Mouse (Mus musculus) left cerebral cortex, adult 8-10 months (tissue): Measurements from ENCODE around the gene Cyp1b1. TPM values are rescaled to one million over a fixed set of nuclear protein-coding genes. Genes with fewer than 3 reads are reported as not detected.

Experiments
- DNase-seq, 2 experiments: peaks; one replicate each; pipeline ENCODE4 v3.0.0; 2022; ENCODE audit warnings: low spot score in 2 of 2
- total RNA-seq, 4 experiments: library from RNA; stranded (reverse); gene quantifications; 2 replicates each; pipeline ENCODE4 v1.2.4; 2022

Cyp1b1 gene
- total RNA-seq, 4 experiments from 2014 or later, result 2.4 to 4.0 (median 3.0) TPM

GRCm38 (mm10) chr17:79714368-79714895, 429 bp downstream of the Cyp1b1 start:
- no peak for DNase-seq

- DNase-seq, result no peak
Measured at GRCm38 (mm10) chr17:79713643-79714367, 1.1 kb downstream of the Cyp1b1 start.

GRCm38 (mm10) chr17:79713276-79713642, 1.6 kb downstream of the Cyp1b1 start:
- DNase-seq, result no peak

GRCm38 (mm10) chr17:79712536-79712935, 2.3 kb downstream of the Cyp1b1 start:
- no peak for DNase-seq

GRCm38 (mm10) chr17:79711944-79712343, 2.9 kb downstream of the Cyp1b1 start:
- DNase-seq, result no peak

GRCm38 (mm10) chr17:79710246-79710842, 4.5 kb downstream of the Cyp1b1 start:
- no peak for DNase-seq

GRCm38 (mm10) chr17:79709718-79710117, 5.1 kb downstream of the Cyp1b1 start:
- no peak for DNase-seq

GRCm38 (mm10) chr17:79708168-79708567, 6.7 kb downstream of the Cyp1b1 start:
- no peak for DNase-seq

GRCm38 (mm10) chr17:79705671-79706455, 9.0 kb downstream of the Cyp1b1 start:
- DNase-seq, result no peak

GRCm38 (mm10) chr17:79700871-79701270, 14.0 kb downstream of the Cyp1b1 start:
- no peak for DNase-seq

- DNase-seq, result no peak
Measured at GRCm38 (mm10) chr17:79699197-79699596, 15.7 kb downstream of the Cyp1b1 start.

- no peak for DNase-seq
Measured at GRCm38 (mm10) chr17:79695541-79695940, 19.3 kb downstream of the Cyp1b1 start.

GRCm38 (mm10) chr17:79695106-79695505, 19.8 kb downstream of the Cyp1b1 start:
- no peak for DNase-seq

- no peak for DNase-seq
Measured at GRCm38 (mm10) chr17:79670837-79671236, 44.0 kb downstream of the Cyp1b1 start.

- DNase-seq, result no peak
Measured at GRCm38 (mm10) chr17:79664106-79664417, 50.8 kb downstream of the Cyp1b1 start.

- peak in 1 of 2 experiments; percentile 45 for DNase-seq
Measured at GRCm38 (mm10) chr17:79663393-79664105, 51.3 kb downstream of the Cyp1b1 start.

- no peak for DNase-seq
Measured at GRCm38 (mm10) chr17:79661848-79662247, 53.0 kb downstream of the Cyp1b1 start.

GRCm38 (mm10) chr17:79661387-79661786, 53.5 kb downstream of the Cyp1b1 start:
- peak; percentile 37 to 40 for DNase-seq

- no peak for DNase-seq
Measured at GRCm38 (mm10) chr17:79658863-79659262, 56.0 kb downstream of the Cyp1b1 start.

GRCm38 (mm10) chr17:79658452-79658851, 56.4 kb downstream of the Cyp1b1 start:
- no peak for DNase-seq

- no peak for DNase-seq
Measured at GRCm38 (mm10) chr17:79657785-79658184, 57.1 kb downstream of the Cyp1b1 start.

GRCm38 (mm10) chr17:79654187-79654586, 60.7 kb downstream of the Cyp1b1 start:
- no peak for DNase-seq
